Mouse (Mus musculus) heart, embryonic 14.5 days (tissue): ENCODE measurements around the gene Hils1. TPM values are rescaled to one million over a fixed set of nuclear protein-coding genes. Genes with fewer than 3 reads are reported as not detected.

Experiments
- ATAC-seq: fragments of 200-750 bp; cut with Nextera tagmentation; 2 replicates; pipeline ENCODE4 v1.8.0; 2017; ENCODE audit warnings: low read depth, moderate TSS enrichment; ENCODE audit not compliant: insufficient number of reproducible peaks, insufficient read depth, low FRiP score
- H3K27ac ChIP-seq, 2 experiments: fragments of 200-500 bp in 1 of 2; fragments of 300-500 bp in 1 of 2; sonication (generic) in 1 of 2; replicated peaks in 1 of 2; 2 replicates each; pipeline ENCODE4 v1.5.1; 2012 to 2014; ENCODE audit warnings: low read depth in 2 of 2, low read length in 2 of 2, control low read depth in 1 of 2, mild to moderate bottlenecking in 1 of 2, mixed read lengths in 1 of 2; ENCODE audit not compliant: control insufficient read depth in 1 of 2, insufficient read depth in 1 of 2
- H3K27me3 ChIP-seq: fragments of 300-500 bp; sonication (generic); 2 replicates; pipeline ENCODE4 v1.6.1; 2014; ENCODE audit warnings: mild to moderate bottlenecking, low read length, control low read depth; ENCODE audit not compliant: control insufficient read depth, insufficient read depth
- H3K36me3 ChIP-seq: fragments of 300-500 bp; sonication (generic); 2 replicates; pipeline ENCODE4 v1.6.1; 2014; ENCODE audit warnings: mild to moderate bottlenecking, control low read depth, low read length, mixed read lengths; ENCODE audit not compliant: control insufficient read depth, insufficient read depth
- H3K4me1 ChIP-seq, 2 experiments: fragments of 200-500 bp in 1 of 2; fragments of 300-500 bp in 1 of 2; sonication (generic) in 1 of 2; 2 replicates each; pipeline ENCODE4 v1.6.1; 2012 to 2014; ENCODE audit warnings: low read length in 2 of 2, control low read depth in 1 of 2, mixed read lengths in 1 of 2; ENCODE audit not compliant: control insufficient read depth in 2 of 2, insufficient read depth in 2 of 2
- H3K4me2 ChIP-seq: fragments of 300-500 bp; sonication (generic); 2 replicates; pipeline ENCODE4 v1.6.1; 2014; ENCODE audit warnings: mild to moderate bottlenecking, low read length
- H3K4me3 ChIP-seq, 2 experiments: fragments of 200-500 bp in 1 of 2; fragments of 300-500 bp in 1 of 2; sonication (generic) in 1 of 2; 2 replicates each; pipeline ENCODE4 v1.5.1; 2012 to 2014; ENCODE audit warnings: low read length in 2 of 2, mild to moderate bottlenecking in 2 of 2, control low read depth in 1 of 2, low read depth in 1 of 2, moderate library complexity in 1 of 2; ENCODE audit not compliant: control insufficient read depth in 1 of 2, insufficient read depth in 1 of 2
- H3K9ac ChIP-seq: fragments of 300-500 bp; sonication (generic); 2 replicates; pipeline ENCODE4 v1.6.1; 2014; ENCODE audit warnings: mild to moderate bottlenecking, low read length
- H3K9me3 ChIP-seq: fragments of 300-500 bp; sonication (generic); 2 replicates; pipeline ENCODE4 v1.6.1; 2016; ENCODE audit warnings: low read length, control low read depth; ENCODE audit not compliant: control insufficient read depth
- WGBS: fragments of 180-500 bp; shearing (Covaris S2); extraction: QIAGEN DNeasy Blood & Tissue Kit; methylation state at CpG from one replicate; pipeline ENCODE4 v1.1.7; 2014; 5-methylcytosine and 5-hydroxymethylcytosine counted together
- polyA plus RNA-seq: library from polyadenylated mRNA; unstranded; fragments of >200 nt; fragmentation: Nextera tagmentation; extraction: Ambion mirVana; gene quantifications from 2 replicates; pipeline ENCODE4 v1.2.1, GENCODE M21; 2014

Gene Hils1
- polyA plus RNA-seq, 1 experiment from 2014 or later = 0.24 TPM

GRCm38 (mm10) chr11:94945236-94945635 lies 22.2 kb upstream of the Hils1 start:
- H3K4me1 ChIP-seq = no peaks in the 10 kb centered on the region
- no peak for ATAC-seq
- no peak overlapping the region for H3K4me2 ChIP-seq
- 82% methylated on average over 12 of the region's 12 CpGs for WGBS
- H3K27ac ChIP-seq = peak overlapping the region in 1 of 2 experiments; percentile 55; a peak in 1 of 4 replicates
- peaks cover 25% of the 10 kb centered on the region for H3K27me3 ChIP-seq
- H3K9me3 ChIP-seq = no peaks in the 10 kb centered on the region
- peaks cover 68% of the 10 kb centered on the region for H3K36me3 ChIP-seq
- H3K4me3 ChIP-seq = no peak overlapping the region
- H3K9ac ChIP-seq = no peak overlapping the region; the same call in 1 of the 2 replicates

GRCm38 (mm10) chr11:94952169-94952568 lies 15.2 kb upstream of the Hils1 start:
- no peak overlapping the region for H3K9ac ChIP-seq
- H3K9me3 ChIP-seq = no peaks in the 10 kb centered on the region
- no peak overlapping the region for H3K4me2 ChIP-seq
- H3K4me1 ChIP-seq = peaks cover 4% of the 10 kb centered on the region in 2 experiments; a peak in 2 of 4 replicates
- H3K36me3 ChIP-seq = peaks cover 29% of the 10 kb centered on the region
- WGBS = 13% methylated on average over 6 of the region's 6 CpGs
- no peaks in the 10 kb centered on the region; the same call in none of the 2 replicates for H3K27me3 ChIP-seq
- peak overlapping the region in 1 of 2 experiments; percentile 35; a peak in 1 of 4 replicates for H3K27ac ChIP-seq
- no peak overlapping the region for H3K4me3 ChIP-seq
- ATAC-seq = no peak

GRCm38 (mm10) chr11:94955103-94955502 lies 12.3 kb upstream of the Hils1 start:
- H3K27ac ChIP-seq = peak overlapping the region; percentile 48 to 67; a peak in 3 of 4 replicates
- peak overlapping the region; percentile 36 for H3K9ac ChIP-seq
- H3K36me3 ChIP-seq = peaks cover 12% of the 10 kb centered on the region; the same call in 1 of the 2 replicates
- peaks cover 4 to 11% of the 10 kb centered on the region in 2 experiments; a peak in 2 of 4 replicates for H3K4me1 ChIP-seq
- ATAC-seq = no peak
- H3K4me3 ChIP-seq = peak overlapping the region in 1 of 2 experiments; percentile 20; a peak in 2 of 4 replicates
- H3K4me2 ChIP-seq = no peak overlapping the region
- WGBS = 62% methylated on average over 9 of the region's 9 CpGs
- no peaks in the 10 kb centered on the region; the same call in none of the 2 replicates for H3K27me3 ChIP-seq
- no peaks in the 10 kb centered on the region for H3K9me3 ChIP-seq

- H3K9me3 ChIP-seq = no peaks in the 10 kb centered on the region
- no peak overlapping the region for H3K4me3 ChIP-seq
- ATAC-seq = 0 out of 2 replicates have a peak, but pooled peaks have one; percentile 12
- no peaks in the 10 kb centered on the region for H3K36me3 ChIP-seq
- peaks cover 0 to 8% of the 10 kb centered on the region in 2 experiments; a peak in 2 of 4 replicates for H3K4me1 ChIP-seq
- H3K9ac ChIP-seq = no peak overlapping the region
- H3K27ac ChIP-seq = peak overlapping the region; percentile 82
- WGBS = 77% methylated on average over 9 of the region's 9 CpGs
- 0 out of 2 replicates have a peak overlapping the region, but pooled peaks have one; percentile 8 for H3K4me2 ChIP-seq
- H3K27me3 ChIP-seq = no peaks in the 10 kb centered on the region; the same call in none of the 2 replicates
Measured at GRCm38 (mm10) chr11:94957693-94958064, 9.7 kb upstream of the Hils1 start.

GRCm38 (mm10) chr11:94958065-94958858 lies 9.1 kb upstream of the Hils1 start:
- Histone ChIP-seq H3K4me2 (0 out of 2 replicates have a peak overlapping the region, but pooled peaks have one; percentile 8), H3K9ac (no peak overlapping the region)
- 22% methylated on average over 8 of the region's 8 CpGs for WGBS

GRCm38 (mm10) chr11:94962534-94963101 lies 4.8 kb upstream of the Hils1 start:
- Histone ChIP-seq H3K9ac (no peak overlapping the region), H3K9me3 (no peaks in the 10 kb centered on the region), H3K36me3 (no peaks in the 10 kb centered on the region), H3K4me1 (peaks cover 0 to 12% of the 10 kb centered on the region in 2 experiments; a peak in 2 of 4 replicates), H3K4me3 (no peak overlapping the region), H3K4me2 (no peak overlapping the region), H3K27me3 (no peaks in the 10 kb centered on the region), H3K27ac (no peak overlapping the region)
- ATAC-seq = 0 out of 2 replicates have a peak, but pooled peaks have one; percentile 33
- 65% methylated on average over 5 of the region's 5 CpGs for WGBS

More at GRCm38 (mm10) chr11:94958065-94958858, 9.1 kb upstream of the Hils1 start:
- Histone ChIP-seq H3K27me3 (no peaks in the 10 kb centered on the region; the same call in none of the 2 replicates), H3K4me3 (no peak overlapping the region), H3K27ac (peak overlapping the region; percentile 82), H3K4me1 (peaks cover 0 to 12% of the 10 kb centered on the region in 2 experiments; a peak in 2 of 4 replicates), H3K9me3 (no peaks in the 10 kb centered on the region), H3K36me3 (no peaks in the 10 kb centered on the region)
- peak; percentile 23; the same call in 1 of the 2 replicates for ATAC-seq

- Histone ChIP-seq H3K4me1 (peaks cover 5 to 7% of the 10 kb centered on the region in 2 experiments; a peak in 2 of 4 replicates), H3K36me3 (no peaks in the 10 kb centered on the region), H3K9me3 (no peaks in the 10 kb centered on the region), H3K9ac (no peak overlapping the region), H3K27ac (no peak overlapping the region), H3K27me3 (no peaks in the 10 kb centered on the region), H3K4me2 (no peak overlapping the region), H3K4me3 (no peak overlapping the region)
- 88% methylated on average over 7 of the region's 7 CpGs for WGBS
- no peak for ATAC-seq
Measured at GRCm38 (mm10) chr11:94968187-94968586, 794 bp downstream of the Hils1 start.
